Mouse (Mus musculus) heart, adult 11 months (tissue): Measurements from ENCODE around the gene Sox5.
A peak's percentile ranks its signal among the peaks of the same experiment; 100 is the strongest.

Experiments
- DNase-seq: peaks from one replicate; pipeline ENCODE4 v3.0.0; 2022

Sox5 gene

GRCm38 (mm10) chr6:144772175-144772918, 9.4 kb downstream of the Sox5 start:
- DNase-seq: peak; percentile 75

- no peak for DNase-seq
Observed at GRCm38 (mm10) chr6:144769060-144769459, 12.7 kb downstream of the Sox5 start.

DNA sequence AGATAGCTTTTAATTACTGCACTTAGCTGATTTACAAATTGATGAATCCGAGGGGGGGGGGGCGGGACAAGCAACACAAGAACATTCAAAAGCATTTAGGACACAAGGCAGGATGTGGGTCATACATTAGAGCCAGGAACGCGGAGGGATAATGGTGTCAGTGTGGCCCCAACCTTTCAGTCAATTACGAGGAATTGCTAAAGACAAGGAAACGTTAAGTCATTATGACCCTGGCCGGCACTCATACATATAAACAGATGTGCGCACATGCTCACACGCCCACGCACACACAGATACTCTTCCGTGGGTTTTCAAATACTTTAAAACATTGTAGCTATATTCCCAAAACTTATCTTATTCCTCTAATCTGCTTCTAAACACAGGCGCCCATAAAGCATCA, 19.9 kb downstream of the Sox5 start:
- DNase-seq: peak; percentile 58

- no peak for DNase-seq
Observed at GRCm38 (mm10) chr6:144759193-144759592, 22.6 kb downstream of the Sox5 start.

GRCm38 (mm10) chr6:144757414-144757813, 24.4 kb downstream of the Sox5 start:
- no peak for DNase-seq

- no peak for DNase-seq
Observed at GRCm38 (mm10) chr6:144756444-144756843, 25.3 kb downstream of the Sox5 start.

- no peak for DNase-seq
Observed at GRCm38 (mm10) chr6:144755304-144755703, 26.5 kb downstream of the Sox5 start.

GRCm38 (mm10) chr6:144754366-144754765, 27.4 kb downstream of the Sox5 start:
- no peak for DNase-seq

DNA sequence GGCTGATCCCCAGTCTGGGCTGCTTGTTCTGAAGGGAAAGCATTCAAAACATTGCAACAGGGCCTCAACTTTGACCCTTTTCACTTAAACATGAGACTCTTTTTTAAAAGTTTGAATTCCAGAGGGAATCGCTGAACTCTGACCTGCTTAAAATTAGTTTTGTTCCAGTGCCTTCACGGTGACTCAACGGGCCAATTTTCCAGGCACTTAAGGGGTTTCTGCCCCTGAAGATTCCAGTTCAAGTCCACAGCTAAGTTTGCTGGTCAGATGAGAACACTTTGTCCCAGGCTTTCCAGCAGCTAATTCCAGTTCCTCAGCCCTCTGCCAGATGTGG, 27.8 kb downstream of the Sox5 start:
- DNase-seq: peak; percentile 96

DNA sequence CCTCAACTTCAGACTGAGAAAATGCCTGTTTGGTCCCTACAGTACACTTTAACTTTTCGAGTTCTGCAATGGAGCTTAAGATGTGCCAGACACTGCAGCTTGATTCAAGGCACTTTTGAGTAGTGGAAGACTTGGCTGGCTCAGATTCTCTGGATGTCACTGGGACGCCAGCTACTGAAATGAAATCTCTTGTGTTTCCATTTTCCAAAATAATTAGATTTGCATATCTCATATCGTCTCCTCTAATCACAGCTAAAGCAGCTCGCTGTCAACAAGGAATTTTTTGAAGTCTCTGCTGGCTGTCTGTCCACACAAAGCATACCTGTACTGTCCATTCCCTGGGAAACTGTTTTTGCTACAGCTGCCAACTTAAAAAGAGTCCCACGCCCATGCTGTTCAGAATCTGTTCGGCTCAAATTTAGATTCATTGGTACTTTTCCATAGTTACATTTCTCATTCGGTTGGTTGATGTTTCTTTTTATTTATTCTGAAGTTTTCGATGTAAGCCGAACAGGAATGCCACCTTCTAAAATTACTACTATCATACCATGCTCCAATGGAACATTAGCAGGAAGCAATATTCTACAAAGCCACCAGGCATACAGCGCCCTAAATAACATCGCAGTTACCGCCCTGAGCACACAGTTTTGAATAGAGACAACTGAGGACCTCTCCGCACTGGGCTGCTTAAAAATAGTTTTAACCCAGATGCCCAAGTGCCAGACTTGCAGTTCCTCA, 28.4 kb downstream of the Sox5 start:
- peak; percentile 74 for DNase-seq

- DNase-seq: peak; percentile 81
Observed at GRCm38 (mm10) chr6:144751581-144751980, 30.2 kb downstream of the Sox5 start.

- DNase-seq: peak; percentile 87
Observed at GRCm38 (mm10) chr6:144750197-144750596, 31.6 kb downstream of the Sox5 start.

GRCm38 (mm10) chr6:144746436-144746835, 35.3 kb downstream of the Sox5 start:
- DNase-seq: no peak

DNA sequence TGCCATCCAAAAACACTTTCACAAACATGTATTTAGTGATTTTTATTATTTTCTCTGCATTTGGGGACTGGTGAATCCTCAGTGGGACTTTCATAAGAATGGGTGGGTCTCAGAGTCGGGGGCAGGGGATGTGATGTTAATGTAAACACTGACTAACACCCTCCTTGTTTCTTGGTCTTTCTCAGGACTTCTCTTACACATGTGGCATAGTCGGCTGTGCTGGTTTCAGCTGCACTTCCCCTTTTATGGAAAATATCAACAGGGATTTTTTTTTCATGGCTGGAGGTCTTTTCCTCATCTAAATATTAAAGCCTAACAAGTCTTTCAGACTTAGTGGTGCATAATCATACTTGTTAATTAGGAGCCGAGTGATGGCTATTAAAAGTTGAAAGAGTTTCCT, 39.2 kb downstream of the Sox5 start:
- no peak for DNase-seq

- DNase-seq: peak; percentile 90
Observed at GRCm38 (mm10) chr6:144741080-144741655, 40.6 kb downstream of the Sox5 start.

DNA sequence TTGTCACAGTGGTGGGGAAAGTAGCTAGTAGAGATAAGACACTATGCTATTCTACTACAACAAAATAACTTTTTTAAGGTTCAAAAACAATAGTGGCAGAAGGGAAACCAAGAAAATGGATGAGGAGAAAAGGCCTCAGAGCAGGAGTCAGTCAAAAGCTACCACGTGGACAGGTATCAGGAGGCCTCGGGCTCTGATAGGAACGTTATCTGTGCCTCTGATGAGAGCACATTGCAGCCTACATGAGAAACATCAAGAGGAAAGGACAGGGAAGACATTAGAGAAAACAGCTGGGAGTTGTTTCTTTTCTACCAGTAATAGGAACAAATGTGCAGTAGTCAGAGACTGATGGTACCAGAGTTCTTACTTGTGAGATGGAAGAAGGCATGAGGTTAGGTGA, 41.4 kb downstream of the Sox5 start:
- DNase-seq: peak; percentile 53

DNA sequence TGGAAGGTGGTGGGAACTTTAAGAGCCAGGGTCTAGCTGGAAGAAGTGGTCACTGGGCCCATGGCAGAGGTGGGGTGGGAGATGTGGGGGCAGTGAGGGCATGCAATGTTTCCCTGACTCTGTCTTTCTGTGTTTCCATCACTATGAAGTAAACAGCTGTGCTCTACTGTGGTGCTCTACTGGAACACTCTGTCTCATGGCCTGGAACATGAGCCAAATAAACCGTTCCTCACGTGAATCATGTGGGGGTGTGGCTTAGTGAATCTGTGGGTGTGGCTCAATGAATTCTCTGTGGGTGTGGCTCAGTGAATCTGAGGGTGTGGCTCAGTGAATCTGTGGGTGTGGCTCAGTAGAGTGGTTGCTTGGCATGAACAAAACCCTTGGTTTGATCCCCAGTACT, 42.0 kb downstream of the Sox5 start:
- peak; percentile 89 for DNase-seq

DNA sequence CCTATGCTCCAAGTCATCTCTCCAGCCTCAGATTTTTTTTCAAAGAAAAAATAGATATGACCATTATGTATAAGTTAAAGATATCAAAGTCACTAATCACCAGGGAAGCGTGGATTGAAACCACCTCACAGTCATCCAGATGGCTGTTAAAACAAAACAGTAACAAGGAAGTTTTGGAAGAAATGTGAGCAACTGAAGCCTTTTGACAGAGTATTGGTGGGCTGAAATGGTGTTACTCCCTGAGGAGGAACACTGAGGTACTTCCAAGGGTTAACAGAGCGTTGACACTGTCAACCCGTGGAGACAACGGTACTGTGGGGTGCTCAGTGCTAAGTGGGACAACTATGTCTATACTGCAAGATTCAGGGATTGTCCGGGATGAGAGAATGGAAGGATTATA, 44.0 kb downstream of the Sox5 start:
- peak; percentile 66 for DNase-seq

- DNase-seq: peak; percentile 78
Observed at GRCm38 (mm10) chr6:144731251-144731970, 50.4 kb downstream of the Sox5 start.

- DNase-seq: peak; percentile 66
Observed at GRCm38 (mm10) chr6:144723530-144724144, 58.1 kb downstream of the Sox5 start.

DNA sequence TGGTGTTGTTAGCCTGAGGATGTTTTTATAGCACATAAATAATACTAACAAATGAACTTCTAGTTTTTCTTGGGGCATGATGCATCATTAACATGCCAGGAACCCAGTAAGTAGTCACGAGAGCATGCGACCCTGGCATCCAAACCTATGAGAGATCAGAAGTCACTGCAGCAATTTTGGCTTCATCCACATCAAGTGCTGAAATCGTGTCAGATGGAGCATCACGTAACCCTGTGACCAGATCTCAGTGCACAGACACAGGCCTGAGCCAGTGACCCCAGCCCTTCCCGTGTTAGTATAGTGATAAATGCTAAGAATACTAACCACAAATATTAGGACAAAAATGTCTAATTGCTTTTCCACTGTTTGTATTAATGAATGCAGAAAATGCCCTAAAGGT, 58.8 kb downstream of the Sox5 start:
- DNase-seq: peak; percentile 71

DNA sequence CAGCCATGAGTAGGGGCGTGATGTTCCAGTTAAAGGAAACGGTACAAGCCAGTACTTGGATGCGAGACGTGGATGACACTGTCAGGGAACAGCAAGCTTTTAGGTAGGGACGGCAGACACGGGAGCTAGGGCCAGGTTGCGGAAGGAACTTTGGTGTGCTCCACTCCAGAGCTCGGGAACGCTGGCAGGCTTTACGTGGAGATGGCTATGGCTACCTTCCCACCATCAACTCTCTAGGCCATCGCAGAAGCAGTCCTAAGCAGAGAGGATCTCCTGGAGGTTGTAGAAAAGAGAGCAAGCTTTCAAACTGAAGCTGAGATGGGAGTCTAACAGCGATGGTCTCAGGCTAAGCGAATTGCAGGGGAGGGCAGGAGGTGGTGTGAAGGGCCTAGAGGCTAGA, 60.9 kb downstream of the Sox5 start:
- DNase-seq: peak; percentile 56

GRCm38 (mm10) chr6:144716376-144716775, 65.4 kb downstream of the Sox5 start:
- DNase-seq: peak; percentile 92
